Mouse (Mus musculus): ENCODE data around the gene Atxn7l3.
"Not testable (repeated sequence)": the region's sequence is repeated elsewhere in the genome, so short reads cannot be mapped to it uniquely, and the experiment has no call there.

Gene Atxn7l3

DNA sequence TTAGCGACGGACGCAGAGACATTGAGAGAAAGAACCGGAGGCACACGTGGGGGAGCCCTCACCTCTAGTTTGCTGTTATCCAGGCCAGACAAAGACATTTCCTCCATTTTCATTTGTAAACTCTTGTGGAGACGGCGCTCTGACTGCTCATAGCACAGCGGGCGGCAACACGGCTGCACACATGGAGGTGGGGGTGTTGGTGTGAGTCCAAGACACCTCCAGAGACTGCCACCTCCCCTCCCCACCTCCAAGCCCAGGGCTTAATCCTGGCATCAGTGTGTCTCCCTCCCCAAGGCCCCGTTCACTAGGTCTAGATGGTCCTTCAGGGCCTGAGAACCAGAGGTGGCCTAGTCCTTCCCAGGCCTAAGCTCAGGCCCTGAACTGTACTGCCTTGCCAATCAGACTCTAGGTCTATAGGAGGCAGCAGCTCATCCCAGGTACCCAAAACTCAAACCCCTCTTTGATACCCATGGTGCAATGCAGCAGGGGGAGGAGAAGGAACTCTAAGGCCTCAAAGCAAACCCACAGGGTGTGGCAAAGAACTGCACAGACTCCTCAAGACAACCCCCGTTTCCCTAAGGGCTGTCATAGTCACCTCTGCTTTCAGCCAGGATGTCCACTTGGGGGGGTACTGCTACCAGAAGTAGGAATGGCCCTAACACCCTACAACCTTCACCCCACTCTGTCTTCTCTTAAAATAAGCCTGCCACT is 1.4 kb downstream of the Atxn7l3 start:
- DNase-seq (ENCODE audit: low spot score in 2 of 2), result peak in 1 of 2 experiments; percentile 56

DNA sequence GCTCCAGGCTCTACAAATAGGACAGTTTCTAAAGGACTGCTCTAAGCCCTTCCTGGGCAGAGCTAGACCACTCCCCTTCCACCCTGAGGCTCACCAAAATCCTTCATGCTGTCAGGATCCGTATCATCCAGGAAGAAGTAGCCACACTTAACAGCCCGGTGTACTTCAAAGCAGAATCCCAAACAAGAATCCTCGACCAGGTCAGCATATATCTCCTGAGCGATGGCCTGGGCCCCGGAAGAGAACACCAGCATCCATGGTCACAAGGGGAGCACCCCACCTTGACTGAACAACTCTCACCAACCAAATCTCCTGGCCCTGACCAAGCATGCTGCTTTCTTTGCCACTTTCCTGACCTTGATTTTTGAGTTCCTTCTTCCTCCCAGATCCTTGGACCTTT is 2.0 kb downstream of the Atxn7l3 start:
- DNase-seq (ENCODE audit: low spot score in 2 of 2), result no peak

DNA sequence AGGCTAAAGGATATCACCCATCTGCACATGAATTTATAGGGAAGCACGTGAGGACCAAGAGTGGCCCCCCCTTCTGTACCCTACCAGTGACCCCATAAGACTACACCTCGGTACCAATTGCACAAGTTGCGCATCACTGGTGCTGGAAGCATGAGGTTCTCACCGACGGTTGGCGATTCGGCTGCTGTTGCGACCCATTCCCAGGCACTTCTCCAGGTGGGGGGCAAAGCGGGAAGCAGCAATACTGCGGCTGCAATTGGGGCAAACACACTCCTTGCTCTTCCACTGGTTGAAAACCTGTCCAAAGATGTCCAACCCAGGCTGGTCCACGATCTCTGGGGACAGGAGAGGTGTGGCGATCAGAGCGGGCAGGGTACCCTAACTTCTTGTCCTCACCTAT is 2.5 kb downstream of the Atxn7l3 start:
- no peak for DNase-seq (ENCODE audit: low spot score in 2 of 2)

DNA sequence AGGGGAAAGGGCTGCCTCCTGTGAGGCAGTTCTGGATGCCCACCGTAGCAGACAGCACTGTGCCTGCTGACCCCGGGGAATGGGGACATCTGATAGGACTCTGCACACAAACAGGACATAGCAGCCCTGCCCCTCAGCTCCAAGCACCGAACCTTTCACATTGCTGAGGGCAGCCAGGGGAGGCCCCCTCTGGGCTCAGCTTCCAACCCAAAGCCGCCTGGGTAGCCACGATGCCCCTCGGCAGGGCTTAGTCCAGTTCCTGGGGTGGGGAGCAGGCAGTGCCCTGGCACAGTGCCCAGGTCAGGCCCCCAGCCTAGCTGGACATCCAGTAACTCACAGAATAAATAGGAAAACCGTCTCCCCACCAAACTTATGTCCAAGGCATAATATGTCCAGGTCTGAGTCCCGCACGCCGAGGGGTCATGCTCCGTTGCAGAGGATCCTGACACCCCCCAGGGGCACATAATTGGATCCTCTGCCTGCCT is 5.3 kb downstream of the Atxn7l3 start:
- DNase-seq (ENCODE audit: low spot score in 2 of 2), result no peak

DNA sequence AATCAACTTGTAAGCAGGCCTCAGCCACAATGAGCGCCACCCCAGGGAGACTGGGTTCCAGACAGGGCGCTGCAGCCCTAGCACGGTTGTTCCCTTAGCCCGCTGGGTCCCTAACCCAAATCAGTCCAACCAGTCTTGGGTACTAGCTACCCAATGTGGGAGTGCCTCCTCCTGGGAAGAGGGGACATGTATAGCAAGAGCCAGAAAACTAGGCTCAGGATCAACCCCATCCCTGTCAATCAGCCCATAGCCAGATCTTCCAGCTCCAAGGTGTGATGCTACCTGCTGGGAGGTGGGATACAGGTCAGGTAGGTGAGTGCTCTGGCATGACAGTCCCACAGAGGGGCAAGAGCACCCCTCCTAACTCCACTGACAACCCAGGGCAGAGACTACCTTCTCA is 6.3 kb downstream of the Atxn7l3 start:
- DNase-seq (ENCODE audit: low spot score in 2 of 2), result no peak

DNA sequence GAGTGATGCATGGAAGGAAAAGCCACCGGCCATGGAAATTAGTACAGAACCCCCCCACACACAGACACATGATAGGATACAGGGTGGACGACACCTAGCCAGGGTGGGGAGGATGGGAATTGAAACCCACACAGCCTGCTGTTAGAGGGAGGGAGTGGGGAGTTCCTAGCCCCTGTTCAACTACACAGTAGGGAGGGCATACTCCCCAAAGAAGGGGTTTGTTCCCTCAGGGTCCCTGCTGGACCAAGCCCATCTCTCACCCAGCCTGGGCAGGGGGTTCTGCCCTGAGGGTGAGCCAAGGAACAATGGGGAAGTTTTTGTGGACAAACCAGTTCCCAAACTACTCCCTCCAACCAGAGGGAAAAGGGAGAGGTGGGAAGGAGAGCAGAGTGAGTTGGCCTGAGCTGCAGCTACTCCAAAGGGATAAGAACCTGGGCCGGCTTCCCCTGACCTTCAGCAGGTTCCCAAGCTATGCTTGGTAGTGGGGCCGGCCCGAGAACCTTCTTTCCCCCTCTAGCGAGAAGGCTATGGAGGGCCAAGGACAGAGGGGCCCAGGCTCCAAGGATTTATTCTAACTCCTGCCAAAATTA is 6.8 kb downstream of the Atxn7l3 start:
- DNase-seq (ENCODE audit: low spot score in 2 of 2), result no peak

DNA sequence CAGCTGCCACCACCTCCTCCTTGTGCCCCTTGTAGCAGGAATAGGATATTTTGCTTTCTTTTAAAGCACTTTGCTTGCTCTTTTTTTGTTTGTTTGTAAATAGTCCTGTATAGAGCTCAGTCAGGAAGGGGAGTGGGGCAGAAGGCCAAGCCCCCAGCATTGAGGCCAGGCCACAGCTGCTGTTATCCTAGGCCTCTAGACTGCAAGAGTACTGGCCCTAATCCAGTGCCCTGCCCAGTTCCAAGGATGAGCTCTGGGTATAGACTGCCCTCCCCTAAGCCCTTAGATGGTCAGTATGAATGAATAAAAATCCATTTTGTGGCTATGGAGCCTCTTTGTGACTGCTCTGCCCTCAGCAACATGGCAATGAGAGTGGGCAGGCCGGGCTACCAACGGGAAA is 7.5 kb downstream of the Atxn7l3 start:
- no peak for DNase-seq (ENCODE audit: low spot score in 2 of 2)

DNA sequence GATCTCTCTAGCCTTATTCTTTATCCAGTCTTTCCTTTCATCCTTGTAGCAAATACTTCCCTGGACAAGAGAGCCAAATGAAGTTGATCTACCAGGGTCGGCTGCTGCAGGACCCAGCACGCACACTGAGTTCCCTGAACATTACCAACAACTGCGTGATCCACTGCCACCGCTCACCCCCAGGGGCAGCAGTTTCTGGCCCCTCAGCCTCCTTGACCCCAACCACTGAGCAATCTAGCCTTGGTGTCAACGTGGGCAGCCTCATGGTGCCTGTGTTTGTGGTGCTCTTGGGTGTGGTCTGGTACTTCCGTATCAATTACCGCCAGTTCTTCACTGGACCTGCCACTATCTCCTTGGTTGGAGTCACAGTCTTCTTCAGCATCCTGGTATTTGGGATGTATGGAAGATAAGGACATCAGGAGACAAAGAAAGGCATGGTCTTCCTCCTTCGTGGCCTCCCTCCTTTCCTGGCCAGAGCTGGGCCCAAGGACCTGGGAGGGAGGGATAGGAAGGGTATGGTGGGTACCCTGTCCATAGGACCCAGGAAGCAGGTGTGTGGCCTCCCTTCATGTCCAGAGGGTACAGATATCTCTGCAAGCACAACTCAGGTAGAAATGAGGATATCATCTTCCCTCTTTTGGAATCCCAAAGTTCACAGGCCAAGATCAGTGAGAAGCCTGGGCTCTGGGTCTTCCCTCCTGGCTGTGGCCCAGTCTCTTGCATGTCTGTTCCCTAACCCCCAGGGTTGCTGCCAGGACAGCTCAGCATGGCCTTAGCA is 8.2 kb downstream of the Atxn7l3 start:
- no peak for DNase-seq (ENCODE audit: low spot score in 2 of 2)

DNA sequence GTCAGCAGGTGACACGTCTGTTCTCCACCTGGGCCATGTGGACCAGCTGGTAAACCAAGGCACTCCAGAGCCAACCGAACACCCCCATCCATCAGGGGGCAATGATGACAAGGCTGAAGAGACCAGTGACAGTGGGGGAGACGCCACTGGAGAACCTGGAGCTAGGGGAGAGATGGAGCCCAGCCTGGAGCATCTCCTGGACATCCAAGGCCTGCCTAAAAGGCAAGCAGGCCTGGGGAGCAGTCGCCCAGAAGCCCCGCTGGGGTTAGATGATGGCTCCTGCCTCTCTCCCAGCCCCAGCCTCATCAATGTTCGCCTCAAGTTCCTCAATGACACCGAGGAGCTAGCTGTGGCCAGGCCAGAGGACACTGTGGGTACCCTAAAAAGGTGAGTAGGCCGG is 8.9 kb downstream of the Atxn7l3 start:
- no peak for DNase-seq (ENCODE audit: low spot score in 2 of 2)

DNA sequence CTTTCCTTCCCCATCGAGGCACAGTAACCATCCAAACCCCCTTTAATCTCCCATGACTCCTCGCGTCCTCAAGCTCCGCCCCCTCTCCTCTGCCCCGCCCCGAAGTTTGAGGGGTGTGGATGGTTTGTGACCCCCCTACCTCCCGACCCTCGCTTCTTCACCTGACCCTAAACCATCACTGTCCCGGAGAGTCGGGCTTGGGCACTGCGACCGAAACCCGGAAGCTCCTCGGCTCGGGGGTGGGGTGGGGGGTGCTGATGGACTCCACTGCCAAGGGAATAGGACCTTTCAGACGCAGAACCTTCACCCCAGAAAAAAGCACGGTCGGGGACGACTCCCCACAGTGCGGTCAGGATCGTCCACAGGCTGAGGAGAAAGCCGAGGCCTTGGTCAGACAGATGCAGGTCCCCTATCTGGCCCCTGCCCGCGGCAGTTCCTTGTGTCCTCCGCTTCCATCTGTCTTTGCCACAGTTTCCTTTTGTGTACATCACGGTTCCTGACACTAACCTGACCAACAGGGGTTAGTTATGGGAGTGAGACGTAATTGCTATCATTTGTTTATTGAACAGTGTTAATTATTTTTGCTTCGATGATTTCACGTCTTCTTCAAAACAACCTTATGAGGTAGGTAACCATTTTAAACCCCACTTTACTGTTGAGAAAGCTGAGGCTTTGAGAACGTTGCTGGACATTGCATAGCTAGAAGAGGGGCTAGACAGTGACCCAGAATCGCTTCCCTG is 11.2 kb downstream of the Atxn7l3 start:
- no peak for DNase-seq (ENCODE audit: low spot score in 2 of 2)

DNA sequence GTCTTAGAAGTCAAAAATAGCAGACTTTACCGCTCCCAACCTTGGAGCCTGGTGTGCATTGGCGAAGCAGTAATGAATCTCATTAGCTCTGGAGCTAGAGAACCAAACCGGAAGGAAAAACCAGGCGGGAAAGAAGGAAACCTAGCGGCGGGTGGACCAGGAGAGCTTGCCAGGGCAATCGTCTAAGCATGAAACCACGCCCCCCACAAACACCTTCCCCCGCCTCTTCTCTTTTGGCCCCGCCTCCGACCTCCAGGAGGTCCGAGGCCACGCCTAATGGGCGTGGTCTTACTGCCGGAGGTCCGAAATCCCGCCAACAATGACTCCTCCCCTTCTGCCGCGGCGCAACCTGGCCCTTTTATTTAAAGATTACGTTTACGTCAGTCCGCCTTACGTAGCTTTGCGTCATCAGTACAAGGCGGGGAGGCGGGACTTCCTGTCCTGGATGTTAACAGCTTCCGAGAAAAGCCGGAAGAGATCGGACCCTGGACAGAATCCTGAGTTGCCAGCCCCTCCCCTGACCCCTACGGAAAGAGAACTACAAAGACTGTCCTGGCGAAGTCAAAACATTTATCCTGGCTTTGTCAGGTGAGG is 11.8 kb downstream of the Atxn7l3 start, which contains the start of gene Tmub2:
Gene Tmub2 (plus strand): TSS at position 431 of the 594 bp plus-strand sequence.
- peak; percentile 97 to 98 for DNase-seq (ENCODE audit: low spot score in 2 of 2)

DNA sequence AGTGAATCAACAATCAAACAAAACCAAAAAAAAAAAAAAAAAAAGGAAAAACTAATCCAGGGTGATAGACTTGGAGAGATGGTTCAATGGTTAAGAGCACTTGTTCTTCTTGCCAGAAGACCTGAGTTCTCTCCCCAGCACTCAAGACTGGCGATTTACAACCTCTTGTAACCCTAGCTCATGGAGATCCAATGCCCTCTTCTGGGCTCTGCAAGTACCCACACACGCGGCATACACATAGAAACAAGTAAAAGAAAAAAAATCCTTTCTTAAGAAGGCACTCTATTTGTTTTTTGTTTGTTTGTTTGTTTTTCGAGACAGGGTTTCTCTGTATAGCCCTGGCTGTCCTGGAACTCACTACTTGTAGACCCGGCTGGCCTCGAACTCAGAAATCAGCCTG is 12.5 kb downstream of the Atxn7l3 start:
- no peak for DNase-seq (ENCODE audit: low spot score in 2 of 2)

DNA sequence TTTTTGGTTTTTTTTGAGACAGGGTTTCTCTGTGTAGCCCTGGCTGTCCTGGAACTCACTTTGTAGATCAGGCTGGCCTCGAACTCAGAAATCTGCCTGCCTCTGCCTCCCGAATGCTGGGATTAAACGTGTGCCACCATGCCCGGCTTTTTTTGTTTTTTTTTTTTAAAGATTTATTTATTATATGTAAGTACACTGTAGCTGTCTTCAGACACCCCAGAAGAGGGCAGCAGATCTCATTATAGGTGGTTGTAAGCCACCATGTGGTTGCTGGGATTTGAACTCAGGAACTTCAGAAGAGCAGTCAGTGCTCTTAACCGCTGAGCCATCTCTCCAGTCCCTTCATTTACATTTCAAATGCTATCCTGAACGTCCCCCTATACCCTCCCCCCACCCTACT is 16.2 kb downstream of the Atxn7l3 start:
- DNase-seq (ENCODE audit: low spot score in 2 of 2), result not testable (repeated sequence)

DNA sequence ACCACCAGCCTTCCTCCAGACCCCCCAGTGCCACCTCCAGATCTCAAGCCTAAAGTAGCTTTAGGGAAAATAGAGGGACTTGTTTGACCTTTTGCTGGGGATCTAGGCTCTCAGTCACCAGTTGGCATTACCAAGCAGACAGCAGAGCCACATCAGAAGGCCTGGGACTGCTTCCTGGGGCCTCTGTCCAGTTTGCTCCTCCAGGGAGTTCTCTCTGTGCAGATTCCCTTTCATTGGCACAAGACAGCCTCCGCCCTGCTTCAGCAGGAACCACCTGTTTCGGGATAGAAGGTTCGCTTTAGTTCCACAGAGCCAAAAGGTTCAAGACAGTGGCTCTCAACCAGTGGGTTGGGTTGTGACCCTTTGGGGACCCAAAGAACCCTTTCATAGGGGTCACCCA is 16.8 kb downstream of the Atxn7l3 start:
- DNase-seq (ENCODE audit: low spot score in 2 of 2), result no peak

DNA sequence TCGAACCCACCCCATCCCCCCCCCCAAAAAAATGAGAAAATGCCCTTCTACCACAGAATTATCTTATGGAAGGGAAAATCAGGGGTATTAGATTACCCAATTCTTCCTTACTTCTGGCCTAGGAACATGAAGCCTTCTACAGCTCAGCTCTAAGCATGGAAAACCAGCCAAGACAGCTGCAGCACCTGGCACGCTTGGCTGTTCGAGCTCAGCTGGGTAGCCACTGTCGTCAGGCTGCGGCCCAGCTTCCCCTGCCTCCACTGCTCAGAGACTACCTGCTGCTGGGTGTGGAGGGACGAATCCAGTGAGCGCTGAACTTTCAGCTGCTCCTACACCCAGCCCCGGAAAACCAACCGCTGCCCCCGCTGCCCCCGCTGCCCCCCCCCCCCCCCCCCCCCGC is 18.7 kb downstream of the Atxn7l3 start:
- no peak for DNase-seq (ENCODE audit: low spot score in 2 of 2)

DNA sequence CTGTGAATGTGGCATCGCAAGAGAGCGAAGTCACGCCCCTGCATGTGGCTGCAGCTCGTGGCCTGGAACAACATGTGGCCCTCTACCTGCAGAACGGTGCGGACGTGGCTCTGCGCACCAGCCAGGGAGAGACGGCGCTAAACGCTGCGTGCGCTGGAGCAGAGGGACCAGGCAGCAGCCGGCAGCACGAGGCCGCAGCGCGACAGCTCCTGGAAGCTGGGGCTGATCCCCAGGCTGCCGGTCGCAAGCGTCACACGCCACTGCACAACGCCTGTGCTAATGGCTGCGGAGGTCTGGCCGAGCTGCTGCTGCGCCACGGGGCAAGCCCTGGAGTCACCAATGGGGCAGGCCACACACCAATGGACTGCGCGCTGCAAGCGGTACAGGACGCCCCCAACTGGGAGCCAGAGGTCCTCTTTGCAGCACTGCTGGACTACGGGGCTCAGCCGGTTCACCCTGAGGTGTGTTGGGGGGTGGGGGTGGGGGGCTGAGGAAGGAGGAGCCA is 20.0 kb downstream of the Atxn7l3 start:
- peak in 1 of 2 experiments; percentile 45 for DNase-seq (ENCODE audit: low spot score in 2 of 2)

DNA sequence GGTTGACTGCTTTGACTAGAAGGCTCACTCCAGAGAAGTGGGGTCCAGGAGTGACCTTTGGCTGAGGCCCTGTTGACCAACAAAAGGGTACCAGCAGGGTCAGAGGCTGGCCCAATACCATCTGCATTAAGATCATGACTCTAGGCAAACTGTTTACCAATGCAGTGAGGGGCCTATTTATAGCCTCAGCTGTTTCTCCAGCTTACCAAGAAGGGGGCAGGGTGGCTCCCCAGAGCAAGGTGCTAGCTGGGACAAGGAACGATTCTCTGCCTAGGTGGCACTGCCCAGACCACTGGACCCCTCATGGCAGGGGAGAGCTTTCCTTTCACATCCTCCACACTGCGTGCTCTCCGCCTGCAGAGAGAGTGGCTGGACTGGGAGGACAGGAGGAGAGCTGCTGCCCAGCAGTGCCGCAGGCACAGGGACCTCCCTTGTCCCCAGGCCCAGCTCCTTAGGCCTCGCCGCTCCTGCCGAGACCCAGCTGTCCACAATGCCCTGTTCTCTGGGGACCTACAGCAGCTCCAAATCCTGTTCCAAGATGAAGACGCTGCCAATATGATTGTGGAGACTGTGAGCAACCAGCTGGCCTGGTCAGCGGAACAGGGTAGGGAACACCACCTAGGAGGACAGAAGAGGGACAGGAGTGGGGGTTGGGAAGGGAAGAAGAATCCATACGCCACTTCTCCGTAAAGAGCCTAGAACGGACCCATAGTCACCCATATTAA is 27.7 kb downstream of the Atxn7l3 start, which contains the start of gene Asb16:
Gene Asb16 (plus strand): TSS at position 224 of the 725 bp plus-strand sequence.
- DNase-seq (ENCODE audit: low spot score in 2 of 2), result no peak

DNA sequence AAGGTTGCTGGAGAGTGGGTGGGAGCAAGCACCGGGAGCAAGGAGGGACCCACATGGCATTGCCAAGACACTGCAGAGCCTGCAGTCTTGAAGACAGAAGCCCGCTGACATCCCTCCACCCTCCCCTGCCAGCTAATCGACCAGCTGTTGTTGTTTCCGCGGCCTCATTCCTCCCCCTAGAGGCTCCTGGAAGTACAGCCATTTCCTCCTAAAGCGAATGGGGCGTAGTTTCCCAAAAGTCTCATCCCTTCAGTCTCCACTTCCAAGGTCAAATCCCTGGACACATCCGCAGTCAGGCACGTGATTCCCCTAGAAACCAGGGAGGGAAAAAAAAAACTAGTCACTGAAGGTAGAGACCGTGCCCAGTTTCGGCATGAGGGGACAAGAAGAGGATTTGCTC is 29.0 kb downstream of the Atxn7l3 start:
- DNase-seq (ENCODE audit: low spot score in 2 of 2), result peak; percentile 80 to 83

DNA sequence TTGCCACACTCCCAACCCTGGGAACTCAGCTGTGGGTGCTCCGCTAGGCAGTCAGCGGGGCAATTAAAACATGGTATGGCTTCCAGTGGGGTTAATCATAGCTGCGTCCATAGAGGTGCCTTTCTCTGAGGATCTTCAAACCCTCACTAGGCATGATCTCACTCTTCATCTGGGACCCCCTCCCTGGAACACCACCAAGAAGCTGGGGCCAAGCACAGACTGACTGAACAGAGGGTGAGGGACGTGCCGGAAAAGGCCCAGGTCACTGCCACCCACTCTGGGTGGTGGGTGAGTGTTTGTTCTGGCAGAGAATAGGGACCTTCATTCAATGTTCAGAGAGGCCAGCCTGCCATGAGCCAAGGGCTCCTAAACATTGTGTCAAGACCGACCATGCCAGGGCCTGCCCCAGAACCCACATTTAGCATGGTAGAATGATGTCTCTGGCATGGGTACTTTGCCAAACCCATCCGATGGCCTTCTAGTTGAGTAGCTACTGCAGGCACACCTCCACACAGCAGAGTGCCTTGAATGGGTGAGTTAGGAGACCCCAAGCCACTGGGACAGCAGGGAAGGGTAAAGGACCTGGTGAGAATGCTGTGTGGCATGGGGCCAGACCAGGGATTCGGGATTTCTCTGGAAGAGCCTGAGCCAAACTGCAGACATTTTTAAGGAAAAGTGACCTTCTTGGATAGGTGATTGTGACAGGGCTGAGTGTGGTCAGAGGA is 29.6 kb downstream of the Atxn7l3 start:
- no peak for DNase-seq (ENCODE audit: low spot score in 2 of 2)

DNA sequence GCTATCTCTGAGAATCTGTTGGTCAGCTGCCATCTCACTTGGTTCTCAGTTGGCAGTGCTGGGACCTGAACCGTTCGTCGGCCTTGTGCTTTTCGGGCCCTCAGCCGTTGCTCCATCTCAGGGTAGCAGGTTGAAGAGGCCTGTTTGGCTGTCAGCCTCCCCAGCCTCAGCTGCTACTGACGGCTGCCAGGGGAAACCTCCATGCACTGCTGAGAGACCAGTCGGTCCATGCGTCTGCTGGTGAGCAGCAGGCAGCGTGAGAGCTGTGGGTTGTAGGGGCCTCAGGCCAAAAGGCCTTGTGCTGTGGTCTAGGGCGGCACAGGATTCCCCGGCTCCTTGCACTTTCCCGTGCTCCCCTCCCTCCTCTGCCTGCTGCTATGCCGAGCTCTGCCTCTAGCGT is 30.6 kb downstream of the Atxn7l3 start:
- no peak for DNase-seq (ENCODE audit: low spot score in 2 of 2)
